Mouse (Mus musculus): ENCODE results near the gene Gabarapl2. TPM values are rescaled to one million over a fixed set of nuclear protein-coding genes. Genes with fewer than 3 reads are reported as not detected.

Gabarapl2 gene
- polyA plus RNA-seq (2015; fragmentation: Nextera tagmentation; extraction: Ambion mirVana) = 381 and 395 TPM in 2 replicates

DNA sequence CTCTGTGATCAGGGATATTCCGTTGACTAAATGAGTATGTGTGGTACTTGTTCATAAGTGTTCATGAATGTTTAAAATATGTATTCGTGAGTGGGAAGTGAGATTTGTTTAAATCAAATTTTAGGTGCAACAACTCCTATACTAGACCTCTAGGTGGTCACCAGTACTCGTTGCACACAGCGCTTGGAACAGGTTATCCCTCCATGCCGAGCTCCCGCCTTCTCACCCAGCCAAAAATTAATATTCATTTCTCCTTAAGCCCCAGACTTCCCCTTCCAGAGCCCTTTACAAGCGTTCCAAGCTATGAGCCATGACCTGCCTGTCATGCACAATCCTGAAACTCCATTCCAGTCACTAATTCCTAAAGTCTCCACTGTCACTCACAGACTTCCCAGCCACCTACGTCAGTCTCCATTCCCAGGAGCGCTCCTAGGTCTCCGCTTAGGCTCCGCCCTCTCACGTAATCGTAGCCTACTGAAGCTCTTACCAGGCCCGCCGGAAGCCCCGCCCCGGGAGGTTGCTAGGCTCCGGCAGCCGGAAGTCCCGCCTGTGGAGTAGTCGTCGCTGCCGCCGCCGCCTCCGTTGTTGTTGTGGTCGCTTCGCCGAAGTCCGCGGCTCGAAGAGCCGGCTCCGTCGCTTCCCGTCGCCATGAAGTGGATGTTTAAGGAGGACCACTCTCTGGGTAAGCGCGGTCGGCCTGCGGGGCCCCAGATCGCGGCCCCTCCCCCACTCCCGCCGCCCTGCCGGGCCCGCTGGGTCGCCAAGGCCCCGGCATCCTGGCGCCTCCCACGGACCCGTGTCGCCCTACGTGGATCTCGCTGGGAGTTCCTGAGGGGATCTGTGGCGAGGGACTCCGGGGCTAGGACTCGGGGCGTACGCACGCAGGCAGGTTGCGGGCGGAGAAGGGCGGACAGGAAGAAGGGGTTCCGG, at the start of gene Gabarapl2:
Gene Gabarapl2 (plus strand): TSS at position 533 of the 930 bp plus-strand sequence.

DNA sequence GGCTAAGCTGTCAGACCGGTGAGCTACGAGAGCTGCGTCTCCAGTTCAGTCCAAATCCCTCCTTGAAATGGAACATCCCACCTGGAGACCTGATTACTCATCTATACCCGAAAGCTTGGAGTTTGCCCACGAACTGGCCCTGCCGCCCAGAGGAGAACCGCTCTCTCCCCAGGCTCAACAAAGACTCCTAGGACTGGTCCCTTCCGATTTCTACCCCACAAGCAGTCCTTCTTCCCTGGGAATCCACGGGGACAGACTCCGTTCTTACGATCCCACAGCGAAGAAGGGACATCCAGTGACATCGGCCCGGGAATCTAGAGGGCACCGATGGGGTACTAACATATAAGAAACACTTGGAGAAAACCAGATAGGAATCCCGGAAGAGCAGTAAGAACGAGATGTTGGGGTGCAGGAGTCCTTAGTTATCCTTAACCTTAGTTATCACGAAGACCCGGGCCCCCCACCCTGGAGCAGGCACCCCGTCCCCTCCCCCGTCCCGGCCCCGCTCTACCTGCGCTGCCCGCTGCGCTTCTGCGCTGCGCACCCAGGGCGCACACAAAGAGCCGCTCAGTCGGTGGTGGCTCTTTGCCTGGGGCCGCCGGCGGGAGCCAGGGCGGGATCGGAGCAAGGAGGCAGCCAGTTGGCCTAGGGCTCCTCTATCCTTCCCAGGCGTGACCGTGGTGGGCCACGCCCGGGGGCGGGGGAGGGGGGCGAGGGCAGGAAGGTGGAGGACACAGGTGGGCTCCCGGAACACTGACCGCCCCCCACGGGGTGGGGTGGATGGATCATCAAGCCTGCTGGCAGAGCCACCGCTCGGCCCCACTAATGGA, 30.7 kb upstream of the Gabarapl2 start, which contains the start of gene Chst5:
Gene Chst5 (minus strand): TSS at position 827 of the 830 bp plus-strand sequence.

DNA sequence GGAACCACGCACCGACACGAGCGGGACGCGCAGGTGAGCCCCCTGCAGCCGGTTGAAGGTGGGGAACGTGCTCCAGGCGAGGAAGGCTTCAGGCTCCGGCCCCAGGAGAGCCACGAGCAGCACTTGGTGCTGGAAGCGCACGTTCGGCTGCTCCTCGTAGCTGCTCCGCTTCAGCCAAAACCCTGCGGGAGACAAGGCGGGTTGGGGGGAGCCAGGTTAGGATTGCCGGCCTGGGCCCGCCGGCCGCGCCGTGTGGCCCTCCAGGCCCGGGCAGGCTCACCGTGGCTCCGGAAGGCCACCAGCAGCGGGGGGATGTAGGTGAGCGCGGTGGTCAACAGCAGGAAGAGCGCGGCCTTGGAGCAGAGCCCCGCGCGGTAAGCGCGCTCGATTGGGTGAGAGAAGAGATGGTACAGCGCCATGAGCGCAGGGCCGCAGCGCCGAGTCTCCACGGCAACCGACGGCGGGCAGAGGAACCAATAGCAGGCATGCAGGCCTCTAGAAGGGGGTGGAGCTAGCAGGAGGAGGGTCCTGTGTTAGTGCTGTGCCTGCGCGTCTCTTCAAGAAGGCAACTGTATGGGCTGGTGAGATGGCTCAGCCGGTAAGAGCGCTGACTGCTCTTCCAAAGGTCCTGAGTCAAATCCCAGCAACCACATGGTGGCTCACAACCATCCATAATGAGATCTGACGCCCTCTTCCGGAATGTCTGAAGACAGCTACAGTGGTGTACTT, 7.0 kb upstream of the Gabarapl2 start, which contains the start of gene Tmem231:
Gene Tmem231 (minus strand): TSS at position 534 of the 729 bp plus-strand sequence.

DNA sequence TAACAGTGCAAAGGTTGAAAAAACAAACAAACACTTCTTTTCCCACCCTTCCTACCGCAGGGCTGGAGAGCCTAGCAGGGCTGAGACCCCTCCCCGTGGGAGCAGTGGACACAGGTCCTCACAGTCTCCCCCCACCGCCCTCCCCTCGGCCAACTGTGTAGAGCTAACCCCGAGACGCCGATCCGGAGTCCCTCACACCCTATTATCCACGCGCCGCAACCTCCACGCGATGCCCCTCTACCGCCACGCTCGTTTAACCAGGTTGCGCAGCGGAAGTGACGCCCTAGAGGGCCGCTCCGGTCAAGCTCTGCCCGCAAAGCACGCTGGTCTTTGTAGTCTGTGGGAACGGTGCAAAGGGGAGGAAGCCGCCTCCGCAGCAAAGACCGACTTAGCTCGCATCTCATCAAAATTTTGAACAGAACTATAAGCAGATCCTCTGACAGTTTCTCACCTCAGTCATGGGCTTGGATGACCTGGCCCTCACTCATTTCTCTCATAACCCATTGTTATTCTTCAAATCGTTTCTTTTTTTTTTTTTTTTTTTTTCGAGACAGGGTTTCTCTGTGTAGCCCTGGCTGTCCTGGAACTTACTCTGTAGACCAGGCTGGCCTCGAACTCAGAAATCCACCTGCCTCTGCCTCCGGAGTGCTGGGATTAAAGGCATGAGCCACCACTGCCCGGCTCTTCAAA, 51.7 kb downstream of the Gabarapl2 start, which contains the start of gene Adat1:
Gene Adat1 (minus strand): TSS at position 290 of the 690 bp plus-strand sequence.

Other genes starting within 250 kb of the Gabarapl2 start
- 0.30 and 0.58 TPM in 2 replicates for gene Ctrb1, start 249.7 kb upstream of the Gabarapl2 start, polyA plus RNA-seq (2015; fragmentation: Nextera tagmentation; extraction: Ambion mirVana)
- gene Bcar1, start 196.9 kb upstream of the Gabarapl2 start, polyA plus RNA-seq (2015; fragmentation: Nextera tagmentation; extraction: Ambion mirVana) = 26.1 and 47.7 TPM in 2 replicates
- gene Cfdp1, start 86.4 kb upstream of the Gabarapl2 start, polyA plus RNA-seq (2015; fragmentation: Nextera tagmentation; extraction: Ambion mirVana) = 182 and 214 TPM in 2 replicates
- gene Tmem170, start 64.0 kb upstream of the Gabarapl2 start, polyA plus RNA-seq (2015; fragmentation: Nextera tagmentation; extraction: Ambion mirVana) = 3.3 and 4.4 TPM in 2 replicates
- 0.27 and 0.39 TPM in 2 replicates for gene Chst5, start 30.3 kb upstream of the Gabarapl2 start, polyA plus RNA-seq (2015; fragmentation: Nextera tagmentation; extraction: Ambion mirVana)
- 6.7 and 9.1 TPM in 2 replicates for gene Tmem231, start 6.8 kb upstream of the Gabarapl2 start, polyA plus RNA-seq (2015; fragmentation: Nextera tagmentation; extraction: Ambion mirVana)
- gene Adat1, start 51.6 kb downstream of the Gabarapl2 start, polyA plus RNA-seq (2015; fragmentation: Nextera tagmentation; extraction: Ambion mirVana) = 3.0 and 4.5 TPM in 2 replicates
- 87.9 and 120 TPM in 2 replicates for gene Kars, start 70.6 kb downstream of the Gabarapl2 start, polyA plus RNA-seq (2015; fragmentation: Nextera tagmentation; extraction: Ambion mirVana)
- gene Terf2ip, start 70.7 kb downstream of the Gabarapl2 start, polyA plus RNA-seq (2015; fragmentation: Nextera tagmentation; extraction: Ambion mirVana) = 19.6 and 22.8 TPM in 2 replicates
- gene Gm6793, start 74.3 kb downstream of the Gabarapl2 start, polyA plus RNA-seq (2015; fragmentation: Nextera tagmentation; extraction: Ambion mirVana) = 0.17 and 0.22 TPM in 2 replicates